Mouse (Mus musculus) bone marrow macrophage, adult 2 months (primary cell): Measurements from ENCODE around the gene Mxra7.

Experiments used
- CTCF ChIP-seq: IDR thresholded peaks from 2 replicates; pipeline ENCODE4 v1.5.1; 2012; ENCODE audit warnings: low read depth, mild to moderate bottlenecking, low read length, moderate library complexity
- POLR2A ChIP-seq: IDR thresholded peaks from 2 replicates; pipeline ENCODE4 v1.6.1; 2012; ENCODE audit warnings: mild to moderate bottlenecking, low read depth, low read length, borderline replicate concordance

GRCm38 (mm10) chr11:116868129-116868528 is 40.3 kb upstream of the Mxra7 start:
- TF ChIP-seq POLR2A: no peak
- TF ChIP-seq CTCF: no peak
